Mouse (Mus musculus) embryonic fibroblast, embryonic 13.5 days (primary cell): Measurements from ENCODE around the gene Cct6b.

ENCODE experiments used
- CTCF ChIP-seq: IDR thresholded peaks from 2 replicates; pipeline ENCODE4 v1.5.1; 2011; ENCODE audit warnings: mild to moderate bottlenecking, control low read depth, low read length, moderate library complexity, borderline replicate concordance; ENCODE audit not compliant: insufficient read depth
- POLR2A ChIP-seq: IDR thresholded peaks from 2 replicates; pipeline ENCODE4 v1.6.1; 2011; ENCODE audit warnings: low read depth, mild to moderate bottlenecking, control low read depth, low read length, moderate library complexity

DNA sequence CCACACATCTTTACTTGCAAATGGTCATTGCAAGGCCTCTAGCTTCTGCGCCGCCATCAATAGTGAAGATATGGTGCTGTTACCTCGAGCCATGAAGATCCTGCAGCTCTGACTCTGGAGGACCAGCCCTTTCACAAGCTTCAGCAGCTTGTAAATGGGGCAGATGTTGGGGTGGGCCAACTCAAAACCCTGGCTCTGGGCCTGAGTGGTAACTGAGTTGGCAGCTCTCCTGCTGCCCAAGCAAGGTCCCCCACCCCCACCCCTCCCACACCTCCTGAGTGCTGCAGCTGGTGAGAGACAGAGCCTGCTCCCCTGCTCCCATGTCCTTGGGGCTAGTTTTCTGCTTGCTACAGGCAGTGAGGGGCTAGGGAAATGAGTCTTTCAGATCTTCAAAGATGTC lies 51.4 kb downstream of the Cct6b start:
- TF ChIP-seq CTCF (no peak), POLR2A (no peak)
